Mouse (Mus musculus) embryonic facial prominence, embryonic 12.5 days (tissue): ENCODE measurements around the gene Zbtb7b. TPM values are rescaled to one million over a fixed set of nuclear protein-coding genes. Genes with fewer than 3 reads are reported as not detected.

Source experiments
- ATAC-seq: fragments of 200-750 bp; cut with Nextera tagmentation; 2 replicates; pipeline ENCODE4 v1.8.0; 2017; ENCODE audit not compliant: insufficient number of reproducible peaks, insufficient read depth, low FRiP score, low TSS enrichment
- H3K27ac ChIP-seq: fragments of 300-500 bp; sonication (generic); 2 replicates; pipeline ENCODE4 v1.5.1; 2016; ENCODE audit warnings: mild to moderate bottlenecking
- H3K27me3 ChIP-seq: fragments of 300-500 bp; sonication (generic); 2 replicates; pipeline ENCODE4 v1.6.1; 2016; ENCODE audit warnings: mild to moderate bottlenecking, moderate library complexity
- H3K36me3 ChIP-seq: fragments of 300-500 bp; sonication (generic); 2 replicates; pipeline ENCODE4 v1.6.1; 2016; ENCODE audit warnings: mild to moderate bottlenecking
- H3K4me1 ChIP-seq: fragments of 300-500 bp; sonication (generic); 2 replicates; pipeline ENCODE4 v1.6.1; 2016
- H3K4me2 ChIP-seq: fragments of 300-500 bp; sonication (generic); replicated peaks from 2 replicates; pipeline ENCODE4 v1.6.1; 2016; ENCODE audit warnings: mild to moderate bottlenecking, moderate library complexity
- H3K4me3 ChIP-seq: fragments of 300-500 bp; sonication (generic); 2 replicates; pipeline ENCODE4 v1.5.1; 2016; ENCODE audit warnings: mild to moderate bottlenecking
- H3K9ac ChIP-seq: fragments of 300-500 bp; sonication (generic); 2 replicates; pipeline ENCODE4 v1.6.1; 2016; ENCODE audit warnings: mild to moderate bottlenecking, moderate library complexity
- H3K9me3 ChIP-seq: fragments of 300-500 bp; sonication (generic); 2 replicates; pipeline ENCODE4 v1.6.1; 2016; ENCODE audit warnings: mild to moderate bottlenecking, moderate library complexity
- WGBS: fragments of 180-500 bp; shearing (Covaris S2); methylation state at CpG from one replicate; pipeline ENCODE4 v1.1.7; 2016; 5-methylcytosine and 5-hydroxymethylcytosine counted together
- polyA plus RNA-seq: library from polyadenylated mRNA; unstranded; fragments of >200 nt; fragmentation: Nextera tagmentation; extraction: Ambion mirVana; gene quantifications from 2 replicates; pipeline ENCODE4 v1.2.1, GENCODE M21; 2016

The Zbtb7b gene
- polyA plus RNA-seq, 1 experiment from 2014 or later, result 0.83 TPM

GRCm38 (mm10) chr3:89417131-89417530 lies 22.6 kb upstream of the Zbtb7b start:
- H3K27me3 ChIP-seq, result no peaks in the 10 kb centered on the region
- H3K4me2 ChIP-seq, result peak overlapping the region; percentile 87
- peaks cover 30% of the 10 kb centered on the region for H3K4me1 ChIP-seq
- peak overlapping the region; percentile 65 for H3K4me3 ChIP-seq
- H3K27ac ChIP-seq, result peak overlapping the region; percentile 97
- 25% methylated on average over 2 of the region's 2 CpGs for WGBS
- H3K9ac ChIP-seq, result peak overlapping the region; percentile 72
- no peak for ATAC-seq
- peaks cover 32% of the 10 kb centered on the region for H3K36me3 ChIP-seq
- no peaks in the 10 kb centered on the region for H3K9me3 ChIP-seq

- H3K36me3 ChIP-seq, result peaks cover 32% of the 10 kb centered on the region
- no peak overlapping the region; the same call in 1 of the 2 replicates for H3K4me2 ChIP-seq
- H3K27ac ChIP-seq, result no peak overlapping the region
- H3K9me3 ChIP-seq, result no peaks in the 10 kb centered on the region
- H3K9ac ChIP-seq, result no peak overlapping the region
- no peak overlapping the region for H3K4me3 ChIP-seq
- no peaks in the 10 kb centered on the region for H3K27me3 ChIP-seq
- peaks cover 22% of the 10 kb centered on the region for H3K4me1 ChIP-seq
- no peak for ATAC-seq
- 97% methylated on average over 8 of the region's 8 CpGs for WGBS
Measured at GRCm38 (mm10) chr3:89416158-89416557, 21.6 kb upstream of the Zbtb7b start.

- 7% methylated on average over 28 of the region's 28 CpGs for WGBS
- Histone ChIP-seq H3K36me3 (peaks cover 39% of the 10 kb centered on the region), H3K9me3 (no peaks in the 10 kb centered on the region), H3K27ac (no peak within 1 kb of the TSS), H3K4me3 (peak within 1 kb of the TSS; percentile 56), H3K27me3 (no peaks in the 10 kb centered on the region), H3K4me2 (peak within 1 kb of the TSS; percentile 75), H3K9ac (peak within 1 kb of the TSS; percentile 55), H3K4me1 (peaks cover 12% of the 10 kb centered on the region)
- peak; percentile 97 for ATAC-seq
Measured at GRCm38 (mm10) chr3:89411490-89412393, 17.2 kb upstream of the Zbtb7b start, which contains the start of gene Flad1. TSS of gene Flad1 (minus strand) at chr3:89411870.

- peaks cover 32% of the 10 kb centered on the region for H3K36me3 ChIP-seq
- peak overlapping the region; percentile 75 for H3K4me2 ChIP-seq
- peak overlapping the region; percentile 56 for H3K4me3 ChIP-seq
- peaks cover 6% of the 10 kb centered on the region for H3K4me1 ChIP-seq
- no peaks in the 10 kb centered on the region for H3K9me3 ChIP-seq
- ATAC-seq, result no peak
- 80% methylated on average over 10 of the region's 10 CpGs for WGBS
- peak overlapping the region; percentile 55 for H3K9ac ChIP-seq
- H3K27ac ChIP-seq, result no peak overlapping the region
- H3K27me3 ChIP-seq, result no peaks in the 10 kb centered on the region
Measured at GRCm38 (mm10) chr3:89410864-89411263, 16.3 kb upstream of the Zbtb7b start.

- no peak overlapping the region for H3K4me3 ChIP-seq
- H3K36me3 ChIP-seq, result peaks cover 20% of the 10 kb centered on the region
- no peak for ATAC-seq
- no peaks in the 10 kb centered on the region for H3K27me3 ChIP-seq
- no peak overlapping the region for H3K9ac ChIP-seq
- no peak overlapping the region for H3K4me2 ChIP-seq
- no peak overlapping the region for H3K27ac ChIP-seq
- 95% methylated on average over 3 of the region's 3 CpGs for WGBS
- no peaks in the 10 kb centered on the region for H3K9me3 ChIP-seq
- peaks cover 6% of the 10 kb centered on the region for H3K4me1 ChIP-seq
Measured at GRCm38 (mm10) chr3:89409701-89410100, 15.1 kb upstream of the Zbtb7b start.

GRCm38 (mm10) chr3:89408448-89408847 lies 13.9 kb upstream of the Zbtb7b start:
- Histone ChIP-seq H3K27me3 (no peaks in the 10 kb centered on the region), H3K4me3 (no peak overlapping the region), H3K36me3 (peaks cover 12% of the 10 kb centered on the region), H3K4me2 (no peak overlapping the region), H3K27ac (no peak overlapping the region), H3K9ac (no peak overlapping the region), H3K4me1 (peaks cover 6% of the 10 kb centered on the region), H3K9me3 (no peaks in the 10 kb centered on the region)
- ATAC-seq, result no peak
- WGBS, result 65% methylated on average over 16 of the region's 16 CpGs

GRCm38 (mm10) chr3:89406887-89407286 lies 12.3 kb upstream of the Zbtb7b start:
- Histone ChIP-seq H3K36me3 (peaks cover 22% of the 10 kb centered on the region), H3K4me1 (peaks cover 6% of the 10 kb centered on the region), H3K4me2 (no peak overlapping the region), H3K9me3 (no peaks in the 10 kb centered on the region), H3K4me3 (no peak overlapping the region), H3K9ac (no peak overlapping the region), H3K27me3 (no peaks in the 10 kb centered on the region), H3K27ac (no peak overlapping the region)
- ATAC-seq, result no peak
- 93% methylated on average over 6 of the region's 6 CpGs for WGBS

- Histone ChIP-seq H3K27ac (no peak within 1 kb of the TSS), H3K4me1 (no peaks in the 10 kb centered on the region), H3K9me3 (no peaks in the 10 kb centered on the region), H3K27me3 (no peaks in the 10 kb centered on the region), H3K4me2 (no peak within 1 kb of the TSS), H3K4me3 (no peak within 1 kb of the TSS), H3K36me3 (peaks cover 22% of the 10 kb centered on the region), H3K9ac (no peak within 1 kb of the TSS)
- WGBS, result 79% methylated on average over 5 of the region's 5 CpGs
- no peak for ATAC-seq
Measured at GRCm38 (mm10) chr3:89402693-89403092, 8.1 kb upstream of the Zbtb7b start, which contains the start of gene Lenep. TSS of gene Lenep (minus strand) at chr3:89402793.

- H3K4me2 ChIP-seq, result no peak overlapping the region
- H3K4me1 ChIP-seq, result no peaks in the 10 kb centered on the region
- ATAC-seq, result no peak
- peaks cover 15% of the 10 kb centered on the region for H3K36me3 ChIP-seq
- no peak overlapping the region for H3K4me3 ChIP-seq
- H3K9me3 ChIP-seq, result no peaks in the 10 kb centered on the region
- 86% methylated on average over 7 of the region's 7 CpGs for WGBS
- no peaks in the 10 kb centered on the region for H3K27me3 ChIP-seq
- no peak overlapping the region for H3K9ac ChIP-seq
- no peak overlapping the region for H3K27ac ChIP-seq
Measured at GRCm38 (mm10) chr3:89401329-89401728, 6.8 kb upstream of the Zbtb7b start.

- no peak for ATAC-seq
- 2% methylated on average over 4 of the region's 4 CpGs for WGBS
- no peak overlapping the region for H3K27ac ChIP-seq
Measured at GRCm38 (mm10) chr3:89396654-89397005, 2.1 kb upstream of the Zbtb7b start.

GRCm38 (mm10) chr3:89395806-89396653 lies 1.5 kb upstream of the Zbtb7b start:
- Histone ChIP-seq H3K4me1 (peaks cover 35% of the 10 kb centered on the region), H3K27ac (peak overlapping the region; percentile 68; the same call in 1 of the 2 replicates), H3K27me3 (peaks cover 21% of the 10 kb centered on the region), H3K9ac (peak overlapping the region; percentile 55), H3K4me3 (peak overlapping the region; percentile 50), H3K9me3 (no peaks in the 10 kb centered on the region), H3K36me3 (no peaks in the 10 kb centered on the region; the same call in 1 of the 2 replicates), H3K4me2 (peak overlapping the region; percentile 97)
- under 1% methylated on average over 44 of the region's 44 CpGs for WGBS
- no peak for ATAC-seq

More at GRCm38 (mm10) chr3:89396654-89397005, 2.1 kb upstream of the Zbtb7b start:
- Histone ChIP-seq H3K4me2 (peak overlapping the region; percentile 97), H3K27me3 (peaks cover 15% of the 10 kb centered on the region), H3K4me3 (peak overlapping the region; percentile 50), H3K9ac (peak overlapping the region; percentile 55; the same call in 1 of the 2 replicates), H3K9me3 (no peaks in the 10 kb centered on the region), H3K36me3 (no peaks in the 10 kb centered on the region; the same call in 1 of the 2 replicates), H3K4me1 (peaks cover 29% of the 10 kb centered on the region)
